Mouse (Mus musculus) brown adipose tissue, adult 24 weeks (tissue): ENCODE results near the gene Lst1. TPM values are rescaled to one million over a fixed set of nuclear protein-coding genes. Genes with fewer than 3 reads are reported as not detected.

ENCODE experiments used
- H3K27ac ChIP-seq: fragments of 200-500 bp; replicated peaks from 2 replicates; pipeline ENCODE4 v1.5.1; 2012; ENCODE audit warnings: low read depth, mild to moderate bottlenecking, low read length
- H3K4me1 ChIP-seq: fragments of 200-500 bp; 2 replicates; pipeline ENCODE4 v1.6.1; 2012; ENCODE audit warnings: low read length, mixed read lengths; ENCODE audit not compliant: control insufficient read depth, insufficient read depth, insufficient read length
- H3K4me3 ChIP-seq: fragments of 200-500 bp; 2 replicates; pipeline ENCODE4 v1.5.1; 2012; ENCODE audit warnings: low read depth, mild to moderate bottlenecking, low read length, moderate library complexity; ENCODE audit not compliant: insufficient read depth
- polyA plus RNA-seq: library from polyadenylated mRNA; stranded (reverse); fragments of >200 nt; gene quantifications from 2 replicates; pipeline ENCODE4 v1.2.4, GENCODE M21; 2012; ENCODE audit not compliant: missing spikeins, insufficient read depth, insufficient read length

Gene Lst1
- polyA plus RNA-seq, 1 experiment = 12.2 TPM

- no peak overlapping the region for H3K4me3 ChIP-seq
- peaks cover 3% of the 10 kb centered on the region; the same call in 1 of the 2 replicates for H3K4me1 ChIP-seq
These were observed 42.1 kb downstream of the Lst1 start for GRCm38 (mm10) chr17:35146139-35146538.

GRCm38 (mm10) chr17:35141971-35142370 lies 46.3 kb downstream of the Lst1 start:
- H3K27ac ChIP-seq = no peak overlapping the region
- H3K4me3 ChIP-seq = no peak overlapping the region
- H3K4me1 ChIP-seq = peaks cover 3% of the 10 kb centered on the region; the same call in 1 of the 2 replicates

More at GRCm38 (mm10) chr17:35146139-35146538, 42.1 kb downstream of the Lst1 start:
- no peak overlapping the region for H3K27ac ChIP-seq

- H3K4me1 ChIP-seq = peaks cover 3% of the 10 kb centered on the region; the same call in 1 of the 2 replicates
- no peak overlapping the region for H3K4me3 ChIP-seq
- no peak overlapping the region for H3K27ac ChIP-seq
These were observed 47.7 kb downstream of the Lst1 start for GRCm38 (mm10) chr17:35140490-35140996.

- Histone ChIP-seq H3K27ac (no peak overlapping the region), H3K4me1 (peaks cover 3% of the 10 kb centered on the region; the same call in 1 of the 2 replicates), H3K4me3 (no peak overlapping the region)
These were observed 49.0 kb downstream of the Lst1 start for GRCm38 (mm10) chr17:35139269-35139668.

- Histone ChIP-seq H3K27ac (peak overlapping the region; percentile 95), H3K4me1 (no peaks in the 10 kb centered on the region; the same call in 1 of the 2 replicates), H3K4me3 (peak overlapping the region; percentile 72)
These were observed 52.5 kb downstream of the Lst1 start for GRCm38 (mm10) chr17:35135591-35136320.

Other genes with a start within 250 kb of the Lst1 start
- gene Hspa1b, start 229.2 kb downstream of the Lst1 start, polyA plus RNA-seq = 5.2 and 26.8 TPM in 2 replicates
- not detected in 2 replicates for gene Gm20481, start 218.5 kb downstream of the Lst1 start, polyA plus RNA-seq
- gene Hspa1a, start 216.3 kb downstream of the Lst1 start, polyA plus RNA-seq = 6.3 and 18.9 TPM in 2 replicates
- gene Hspa1l, start 215.7 kb downstream of the Lst1 start, polyA plus RNA-seq = 0.48 and 0.71 TPM in 2 replicates
- 22.4 and 29.8 TPM in 2 replicates for gene Lsm2, start 206.6 kb downstream of the Lst1 start, polyA plus RNA-seq
- 12.7 and 14.2 TPM in 2 replicates for gene Vars, start 187.5 kb downstream of the Lst1 start, polyA plus RNA-seq
- not detected in 2 replicates for gene Vwa7, start 171.9 kb downstream of the Lst1 start, polyA plus RNA-seq
- gene Sapcd1, start 160.4 kb downstream of the Lst1 start, polyA plus RNA-seq = not detected in 2 replicates
- not detected in 2 replicates for gene Msh5, start 141.7 kb downstream of the Lst1 start, polyA plus RNA-seq
- 13.6 and 16.8 TPM in 2 replicates for gene Clic1, start 138.5 kb downstream of the Lst1 start, polyA plus RNA-seq
- gene Ddah2, start 129.4 kb downstream of the Lst1 start, polyA plus RNA-seq = 9.4 and 11.6 TPM in 2 replicates
- not detected in 2 replicates for gene Ly6g6c, start 123.1 kb downstream of the Lst1 start, polyA plus RNA-seq
- not detected in 2 replicates for gene Mpig6b, start 122.3 kb downstream of the Lst1 start, polyA plus RNA-seq
- not detected in 2 replicates for gene Ly6g6e, start 111.5 kb downstream of the Lst1 start, polyA plus RNA-seq
- 3.0 TPM in 1 of 2 replicates, not detected in the other for gene Ly6g6d, start 110.4 kb downstream of the Lst1 start, polyA plus RNA-seq
- not detected in 2 replicates for gene Ly6g6f, start 102.8 kb downstream of the Lst1 start, polyA plus RNA-seq
- 43.3 and 44.8 TPM in 2 replicates for gene Abhd16a, start 99.2 kb downstream of the Lst1 start, polyA plus RNA-seq
- not detected in 2 replicates for gene Ly6g5c, start 80.2 kb downstream of the Lst1 start, polyA plus RNA-seq
- not detected in 2 replicates for gene Ly6g5b, start 73.0 kb downstream of the Lst1 start, polyA plus RNA-seq
- 7.9 and 12.8 TPM in 2 replicates for gene Gpank1, start 67.0 kb downstream of the Lst1 start, polyA plus RNA-seq
- gene Csnk2b, start 66.4 kb downstream of the Lst1 start, polyA plus RNA-seq = 138 and 147 TPM in 2 replicates
- 12.8 and 17.2 TPM in 2 replicates for gene D17H6S53E, start 62.1 kb downstream of the Lst1 start, polyA plus RNA-seq
- not detected in 2 replicates for gene Apom, start 56.4 kb downstream of the Lst1 start, polyA plus RNA-seq
- 119 and 160 TPM in 2 replicates for gene Bag6, start 53.3 kb downstream of the Lst1 start, polyA plus RNA-seq
- gene Prrc2a, start 23.5 kb downstream of the Lst1 start, polyA plus RNA-seq = 42.9 and 81.7 TPM in 2 replicates
- gene Aif1, start 12.4 kb downstream of the Lst1 start, polyA plus RNA-seq = 10.5 and 14.3 TPM in 2 replicates
- not detected in 2 replicates for gene Ltb, start 6.0 kb upstream of the Lst1 start, polyA plus RNA-seq
- not detected in 2 replicates for gene Tnf, start 13.6 kb upstream of the Lst1 start, polyA plus RNA-seq
- gene Lta, start 16.9 kb upstream of the Lst1 start, polyA plus RNA-seq = not detected in 2 replicates
- not detected in 2 replicates for gene Gm16181, start 32.4 kb upstream of the Lst1 start, polyA plus RNA-seq
- 2.7 and 4.0 TPM in 2 replicates for gene Atp6v1g2, start 45.2 kb upstream of the Lst1 start, polyA plus RNA-seq
- 5.2 and 6.7 TPM in 2 replicates for gene Nfkbil1, start 47.4 kb upstream of the Lst1 start, polyA plus RNA-seq
- gene Ddx39b, start 53.3 kb upstream of the Lst1 start, polyA plus RNA-seq = 50.5 and 57.9 TPM in 2 replicates
- 284 and 411 TPM in 2 replicates for gene H2-D1, start 74.3 kb upstream of the Lst1 start, polyA plus RNA-seq
- gene H2-Q1, start 132.0 kb upstream of the Lst1 start, polyA plus RNA-seq = 0.40 TPM in 1 of 2 replicates, not detected in the other
- gene H2-Q2, start 153.8 kb upstream of the Lst1 start, polyA plus RNA-seq = not detected in 2 replicates
- 12.3 and 19.2 TPM in 2 replicates for gene H2-Q4, start 191.2 kb upstream of the Lst1 start, polyA plus RNA-seq
- gene H2-Q6, start 236.4 kb upstream of the Lst1 start, polyA plus RNA-seq = 6.4 and 9.4 TPM in 2 replicates